Mouse (Mus musculus): Measurements from ENCODE around the gene Rexo2.

DNA sequence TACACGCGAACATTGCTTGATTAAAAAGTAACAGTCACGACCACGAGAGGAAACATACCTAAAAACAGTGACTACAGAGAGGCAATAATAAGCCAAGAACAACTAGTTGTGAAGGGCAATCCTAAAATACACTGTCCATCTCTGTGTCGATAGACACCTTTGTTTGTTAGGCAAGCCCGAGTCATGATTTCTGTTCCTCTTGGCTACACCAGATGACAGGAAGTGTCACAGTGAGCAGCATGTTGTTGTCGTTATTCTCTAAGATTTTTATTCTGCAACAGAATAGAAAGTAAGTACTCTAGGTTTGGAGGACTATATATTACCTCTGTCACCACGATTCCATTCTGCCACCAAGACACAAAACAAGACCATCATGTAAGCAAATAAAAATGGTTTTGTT lies 48.0 kb downstream of the Rexo2 start:
- TF ChIP-seq CTCF (IDR thresholded peaks at IDR 0.05), result no peak
- no peak for TF ChIP-seq POLR2A (IDR thresholded peaks at IDR 0.05; ENCODE audit: insufficient read depth, low read depth, low read length)

Data from heart, adult 2 months (tissue).